Mouse (Mus musculus): ENCODE measurements around the gene Ccdc121.

Gene Ccdc121

DNA sequence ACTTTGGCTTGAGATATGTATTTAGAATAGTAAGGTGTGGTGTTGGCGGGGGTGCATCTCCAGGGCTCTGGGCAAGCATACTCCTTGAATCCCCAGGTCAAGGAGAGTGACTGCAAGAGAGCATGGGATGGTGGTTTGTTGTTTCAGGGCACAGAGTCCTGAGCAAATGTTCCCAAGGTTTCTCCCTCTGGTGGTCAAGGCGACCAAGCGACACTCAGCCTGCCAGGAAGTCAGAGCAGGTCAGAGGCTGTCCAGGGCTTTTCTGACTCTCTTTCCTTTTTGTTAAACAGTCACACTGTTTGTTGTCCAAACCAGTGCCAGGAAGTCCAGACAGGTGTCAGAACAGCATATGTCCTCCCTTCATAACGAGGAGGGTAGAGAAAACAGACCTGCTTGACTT, at the start of gene Ccdc121:
Gene Ccdc121, minus strand, starts transcription at position 145 of the 400 bp plus-strand sequence.
- DNase-seq (ENCODE audit: low spot score in 2 of 2): no peak

DNA sequence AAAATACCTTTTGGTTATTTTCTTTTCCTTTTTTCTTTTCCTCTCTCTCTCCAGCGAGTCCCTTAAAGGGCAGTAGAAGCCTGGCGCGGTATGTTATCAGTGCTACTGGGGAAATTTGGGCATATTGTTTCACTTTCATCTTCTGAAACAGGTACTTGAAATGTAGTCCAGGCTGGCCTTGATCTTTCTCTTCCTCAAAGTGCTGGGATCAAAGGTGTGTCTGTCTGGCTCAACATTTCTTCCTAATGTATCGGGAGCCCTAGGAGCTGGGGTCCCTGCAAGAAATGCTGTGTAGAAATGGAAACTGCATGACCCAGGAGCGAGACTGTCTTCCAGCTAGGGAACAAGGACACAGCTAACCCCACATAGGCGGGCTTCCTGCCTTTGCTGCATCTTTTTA, 49.1 kb upstream of the Ccdc121 start:
- DNase-seq (ENCODE audit: low spot score in 2 of 2): no peak

DNA sequence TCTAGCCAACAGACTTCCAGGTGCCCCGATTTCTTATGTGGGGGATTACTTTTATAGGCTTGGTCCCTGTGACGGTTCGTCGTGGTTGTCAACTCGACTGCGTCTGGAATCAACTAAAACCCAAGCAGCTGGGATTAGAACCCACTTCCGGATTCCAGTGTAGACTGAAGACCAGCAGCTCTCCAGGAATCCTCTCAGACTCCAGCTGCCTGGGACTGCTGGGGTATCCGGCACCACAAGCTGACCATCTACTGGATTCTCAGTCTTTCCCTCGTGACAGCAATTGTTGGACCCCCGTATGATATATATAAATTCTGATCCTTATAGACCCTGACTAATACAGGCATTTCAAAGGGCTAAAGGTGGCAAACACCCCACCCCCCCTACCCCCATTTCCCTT, 48.4 kb upstream of the Ccdc121 start:
- DNase-seq (ENCODE audit: low spot score in 2 of 2): no peak

DNA sequence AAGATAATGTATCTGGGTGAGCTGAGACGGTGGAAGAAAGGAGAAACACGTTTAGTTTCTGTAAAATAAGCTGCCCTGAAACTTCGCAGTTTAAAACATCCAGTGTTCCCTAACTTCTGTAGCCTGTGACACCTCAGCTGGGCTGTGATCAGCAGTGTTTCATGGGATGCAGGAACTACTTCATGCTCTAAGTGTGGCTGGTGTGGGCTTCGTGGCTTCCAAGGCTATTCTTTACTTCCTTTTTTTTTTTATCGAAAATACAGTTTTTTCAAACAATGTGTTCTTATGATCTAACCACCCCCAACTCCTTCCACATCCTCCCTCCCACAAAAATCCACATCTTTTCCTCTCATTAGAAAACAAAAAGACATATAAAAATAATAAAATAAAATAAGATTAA, 44.2 kb upstream of the Ccdc121 start:
- no peak for DNase-seq (ENCODE audit: low spot score in 2 of 2)

DNA sequence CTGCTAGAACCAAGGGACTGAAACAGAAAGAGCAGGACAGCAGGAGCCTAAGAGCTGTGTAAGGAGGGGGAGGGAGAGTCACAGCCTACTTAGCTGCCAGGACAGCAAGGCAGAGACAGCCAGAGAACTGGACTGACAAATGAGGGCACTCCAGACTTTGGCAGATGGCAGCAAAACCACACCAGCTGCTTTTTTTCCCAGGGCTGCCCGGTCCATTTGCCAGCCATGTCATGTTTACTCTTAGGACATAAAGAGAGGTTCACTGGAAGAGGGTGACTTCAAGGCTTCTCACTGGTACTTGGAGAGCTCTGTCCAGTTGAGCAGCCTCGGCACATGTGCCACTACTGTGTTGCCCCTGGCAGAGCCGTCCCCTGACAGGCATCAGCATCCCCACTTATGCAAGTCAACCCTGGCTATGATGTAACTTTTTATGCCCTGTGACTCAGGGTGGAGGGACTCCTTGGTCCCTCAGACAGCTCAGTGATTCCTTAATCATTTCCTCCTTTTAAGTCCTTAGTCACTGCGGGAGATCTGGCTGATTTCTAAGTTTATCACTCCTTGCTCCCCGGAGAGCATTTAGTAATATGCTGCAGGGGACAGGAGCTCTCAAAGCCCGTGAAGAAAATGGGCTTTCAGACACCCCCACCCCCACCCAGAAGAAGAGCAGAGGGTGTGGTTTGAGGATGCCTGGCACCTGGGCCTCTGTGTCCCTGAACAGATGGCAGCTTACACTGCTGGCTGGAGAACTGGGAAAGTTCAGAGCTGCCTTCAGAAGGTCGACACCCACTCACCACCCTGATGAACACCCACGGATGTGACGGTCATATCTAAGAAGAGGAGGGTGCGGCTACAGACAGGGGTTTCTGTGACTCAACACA, 41.5 kb upstream of the Ccdc121 start:
- no peak for DNase-seq (ENCODE audit: low spot score in 2 of 2)

DNA sequence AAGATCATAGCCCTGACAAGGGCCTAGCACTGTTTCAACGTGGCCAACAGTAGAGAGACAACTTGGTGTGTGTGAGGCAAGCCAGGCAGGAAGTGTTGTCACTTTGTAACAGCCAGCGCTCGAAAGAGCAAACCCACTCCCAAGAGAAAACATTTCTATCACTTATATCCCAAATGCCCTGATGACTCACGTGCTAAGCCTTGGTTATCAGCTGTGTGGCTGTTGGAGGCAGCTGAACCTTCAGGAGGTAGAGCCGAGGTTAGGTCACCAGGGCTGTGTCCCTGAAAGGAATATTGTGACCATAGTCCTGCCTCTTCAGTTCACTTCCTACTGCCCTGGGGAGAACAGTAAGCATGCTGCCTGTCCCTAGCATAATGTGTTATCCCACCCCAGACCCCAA, 39.6 kb upstream of the Ccdc121 start:
- no peak for DNase-seq (ENCODE audit: low spot score in 2 of 2)

DNA sequence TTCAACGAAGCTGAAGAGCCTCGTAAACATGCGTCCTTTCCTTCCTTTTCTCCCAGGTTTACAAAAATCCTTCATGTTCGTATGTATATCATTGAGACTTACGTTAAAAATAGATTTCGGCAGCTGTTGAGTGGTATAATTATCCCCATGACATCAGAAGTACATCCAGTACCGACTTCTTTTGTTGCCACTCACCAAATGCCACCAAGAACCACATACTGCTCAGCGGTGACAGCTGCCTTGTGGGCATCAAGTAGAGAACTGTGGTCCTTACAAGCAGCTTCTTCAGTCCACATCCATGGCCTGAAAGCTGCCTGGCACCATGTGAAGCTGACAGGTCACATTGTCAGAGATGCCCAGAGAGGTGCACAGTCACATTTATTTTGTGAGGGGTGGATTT, 38.7 kb upstream of the Ccdc121 start:
- DNase-seq (ENCODE audit: low spot score in 2 of 2): no peak

DNA sequence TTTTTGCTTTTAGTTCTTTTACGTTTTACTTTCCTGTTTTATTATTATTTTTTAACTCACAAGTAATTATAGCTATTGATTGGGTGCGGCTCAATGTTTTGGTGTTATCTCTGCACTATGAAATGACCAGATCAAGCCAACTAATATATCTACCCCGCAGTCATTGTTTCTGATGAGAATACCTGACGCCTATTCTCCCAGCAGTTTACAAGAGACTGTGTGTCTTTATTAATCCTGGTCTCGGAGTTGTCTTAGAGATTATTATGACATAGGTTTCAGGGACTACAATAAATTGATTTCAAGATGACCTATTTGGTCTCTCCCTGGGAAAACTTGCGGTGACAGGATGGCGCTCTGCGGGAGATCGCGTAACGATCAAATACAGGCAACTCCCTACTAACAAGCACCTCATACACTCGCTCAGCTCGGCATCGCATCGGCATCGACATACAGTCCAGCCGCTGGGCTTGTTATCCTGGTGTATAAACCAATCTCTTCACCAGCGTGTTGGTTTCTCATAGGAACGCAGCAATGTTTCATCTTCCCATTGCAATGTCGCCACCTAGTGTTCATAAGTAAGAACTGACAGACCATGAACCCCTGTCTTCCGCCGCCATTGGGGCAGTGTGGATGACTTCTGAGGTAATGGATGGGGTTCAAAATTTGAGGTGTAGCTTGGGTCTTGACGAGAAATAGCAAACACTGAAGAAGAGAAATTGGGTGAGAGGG, 34.0 kb upstream of the Ccdc121 start:
- peak; percentile 47 to 50 for DNase-seq (ENCODE audit: low spot score in 2 of 2)

DNA sequence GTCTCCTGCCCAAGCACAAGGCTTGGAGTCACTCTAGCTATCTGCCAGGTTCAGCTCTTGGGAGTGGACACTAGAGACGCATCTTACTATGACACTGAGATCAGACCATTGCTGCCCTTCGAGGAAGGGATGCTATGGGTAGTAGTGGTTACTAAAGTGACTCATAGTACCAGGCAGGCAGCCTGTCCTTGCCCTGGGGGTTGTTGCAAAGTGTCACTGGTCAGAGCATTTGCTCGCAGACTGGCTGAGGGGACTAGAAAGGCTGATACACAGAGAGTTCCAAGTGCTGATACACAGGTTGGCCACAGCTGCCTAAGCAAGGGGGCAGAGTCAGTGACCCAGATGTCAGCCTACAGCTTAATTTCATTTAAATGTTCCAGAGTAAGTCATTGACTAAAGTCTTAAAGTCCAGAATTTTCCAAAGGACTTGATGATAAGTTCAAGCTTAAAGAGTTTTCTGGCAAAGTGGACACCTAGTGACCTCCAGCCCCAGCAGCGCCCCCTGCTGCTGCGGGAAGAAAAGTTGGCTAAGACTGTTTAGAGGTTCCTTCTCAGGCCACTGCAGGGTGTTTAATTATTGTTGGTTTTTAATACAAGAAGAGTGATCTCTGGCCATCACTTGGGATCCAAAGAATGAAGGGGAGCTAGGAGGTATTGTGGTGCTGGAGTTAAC, 32.6 kb upstream of the Ccdc121 start:
- peak in 1 of 2 experiments; percentile 15 for DNase-seq (ENCODE audit: low spot score in 2 of 2)

DNA sequence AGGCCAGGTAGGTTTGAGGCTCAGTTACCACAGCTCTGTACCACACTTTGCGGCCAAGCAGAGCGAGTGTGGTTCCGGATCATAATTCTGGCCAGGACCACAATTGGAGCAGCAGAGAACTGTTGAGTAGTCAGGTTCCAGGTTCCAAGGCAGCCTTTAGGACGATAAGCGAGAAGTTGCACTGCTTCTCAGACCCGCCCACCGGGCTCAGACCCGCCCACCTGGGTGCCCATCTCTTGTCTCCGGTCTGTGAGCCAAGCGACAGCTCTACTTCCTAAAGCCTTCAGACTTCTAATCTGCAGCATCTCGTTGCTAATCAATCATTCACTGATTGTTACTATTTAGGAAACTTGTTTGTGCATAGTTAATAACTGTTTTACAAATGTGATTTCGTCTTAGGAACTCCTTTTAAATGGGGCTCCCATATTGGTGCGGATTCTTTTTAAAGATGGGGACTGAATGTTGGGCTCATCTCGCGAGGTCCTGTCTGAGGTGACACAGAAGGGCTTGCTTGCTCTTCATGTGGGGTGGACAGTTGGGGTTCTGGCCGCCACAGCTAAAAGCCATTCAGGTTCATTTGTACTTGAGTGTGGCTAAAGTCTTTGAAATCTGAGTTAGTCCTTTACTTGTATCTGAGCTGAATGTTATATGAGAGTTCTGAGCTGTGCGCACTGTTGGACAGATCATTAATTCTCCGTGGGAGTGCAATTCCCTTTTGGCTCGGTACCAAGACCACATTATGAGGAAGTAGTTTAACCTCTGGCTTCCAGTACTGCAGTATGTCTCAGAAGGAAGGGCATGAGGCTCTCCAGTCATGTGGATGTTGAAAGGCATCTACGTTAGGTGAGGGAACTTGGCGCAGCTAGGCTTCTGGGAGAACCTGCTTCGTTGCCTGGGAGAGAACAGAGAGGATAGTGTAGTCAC, 28.9 kb upstream of the Ccdc121 start:
- no peak for DNase-seq (ENCODE audit: low spot score in 2 of 2)

DNA sequence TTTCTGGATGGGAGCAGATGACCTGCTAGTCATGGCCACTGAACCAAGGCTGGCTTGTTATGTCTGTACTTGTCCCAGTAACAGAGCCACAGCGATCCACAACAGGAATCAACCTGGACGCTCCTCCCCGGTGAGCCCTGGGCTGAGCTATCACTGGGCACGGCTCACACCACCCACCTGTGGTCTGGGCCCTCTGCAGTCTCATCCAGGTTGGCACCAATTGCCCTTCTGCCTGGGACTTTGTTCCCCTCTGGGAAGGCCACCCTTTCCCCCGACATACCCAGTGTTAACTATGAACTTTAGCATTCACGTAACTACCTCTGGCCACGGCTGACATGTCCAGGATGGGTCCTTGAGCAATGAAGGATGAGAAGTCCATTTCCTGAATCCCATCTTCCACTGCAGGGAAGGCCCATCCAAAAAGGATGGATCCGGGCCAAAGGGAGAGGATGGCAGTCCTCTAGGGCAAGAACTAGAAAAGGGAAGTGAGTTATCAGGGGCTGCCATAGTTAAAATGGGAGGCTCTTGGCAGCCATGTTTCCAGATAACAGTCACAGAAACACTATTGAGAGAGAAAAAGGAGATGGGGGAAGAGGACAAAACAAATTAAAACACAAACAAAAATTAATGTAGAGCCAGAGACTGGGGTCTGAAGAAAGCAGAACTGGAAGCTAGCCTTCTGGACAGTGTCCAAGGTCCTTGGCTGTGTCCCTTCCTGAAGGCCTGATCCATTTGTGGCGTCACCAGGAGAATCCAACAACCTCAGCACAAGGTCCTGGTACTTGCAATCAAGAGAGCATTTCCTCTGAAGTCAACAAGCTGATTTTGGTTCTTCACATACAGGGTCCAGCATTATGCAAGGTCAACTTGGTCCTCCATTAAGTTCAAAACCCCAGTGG, 26.6 kb upstream of the Ccdc121 start:
- DNase-seq (ENCODE audit: low spot score in 2 of 2): no peak

DNA sequence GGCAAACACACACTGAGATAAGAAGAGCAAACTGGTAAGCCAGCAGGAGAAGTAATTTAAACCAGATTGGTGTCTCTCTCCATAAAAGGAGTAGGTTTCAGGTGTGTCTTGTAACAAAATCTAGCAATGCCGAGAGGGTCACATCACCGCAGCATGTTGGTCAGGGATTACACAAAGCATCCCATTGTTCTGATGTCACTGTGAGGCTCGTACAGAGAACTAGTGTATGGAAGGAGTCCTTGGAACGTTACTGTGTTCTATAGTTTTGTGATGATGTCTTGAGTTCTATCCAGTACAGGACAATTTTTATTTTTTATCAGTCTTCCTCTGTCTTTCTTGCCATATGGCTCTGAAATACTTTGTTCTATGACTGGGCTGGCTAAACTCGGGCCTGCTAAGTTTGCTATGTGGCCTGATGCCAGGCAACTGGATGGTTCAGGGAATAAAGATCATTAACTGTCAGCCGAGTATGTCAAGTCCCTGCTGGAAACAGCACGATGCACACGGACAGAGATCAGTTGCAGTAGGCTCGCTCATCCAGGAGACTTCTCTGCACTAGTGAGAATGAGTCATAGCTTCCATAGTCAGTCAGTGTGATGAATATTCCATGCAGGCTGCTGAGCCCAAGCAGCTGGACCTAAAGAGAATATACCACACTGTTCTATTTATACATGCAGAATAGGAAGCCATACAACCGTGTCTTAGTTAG, 24.1 kb upstream of the Ccdc121 start:
- DNase-seq (ENCODE audit: low spot score in 2 of 2): no peak

DNA sequence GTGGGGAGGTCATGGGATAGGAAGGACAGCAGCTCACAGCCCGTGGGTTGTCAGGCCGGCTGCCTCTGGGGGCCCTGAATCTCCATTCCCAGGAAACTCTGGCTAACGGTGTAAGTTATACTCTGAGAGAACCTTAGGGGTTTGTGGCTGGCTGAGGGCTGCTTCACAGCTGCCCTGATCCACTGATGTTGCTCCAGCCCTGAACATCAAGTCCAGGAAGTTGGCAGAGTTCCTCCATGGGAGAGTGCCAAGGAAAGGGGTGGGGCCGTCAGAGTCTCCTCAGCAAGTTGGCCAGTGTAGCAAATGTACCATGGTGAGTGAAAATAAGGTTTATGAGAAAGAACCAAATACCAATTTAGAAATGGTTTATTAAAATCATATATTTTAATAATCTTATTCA, 18.1 kb upstream of the Ccdc121 start:
- DNase-seq (ENCODE audit: low spot score in 2 of 2): peak; percentile 77 to 88

DNA sequence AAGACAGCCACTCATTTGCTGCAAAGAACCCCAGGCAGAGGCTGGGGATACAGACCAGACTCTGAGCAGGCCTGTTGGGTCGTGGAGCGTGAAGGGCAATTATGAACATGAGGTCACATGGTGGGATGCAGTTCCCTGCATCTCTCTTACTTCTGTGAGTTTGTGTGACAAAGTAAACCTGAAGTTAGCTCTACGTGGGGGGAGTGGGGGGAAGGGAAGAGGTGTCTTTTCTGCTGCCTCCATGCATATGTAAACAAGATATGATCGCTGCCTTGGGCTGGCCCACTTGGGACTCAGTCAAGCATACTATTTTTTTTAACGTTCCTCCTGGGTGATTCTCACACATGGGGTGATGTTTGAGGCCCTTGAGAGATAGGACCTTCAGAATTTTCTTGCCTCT, 14.7 kb upstream of the Ccdc121 start:
- DNase-seq (ENCODE audit: low spot score in 2 of 2): no peak

DNA sequence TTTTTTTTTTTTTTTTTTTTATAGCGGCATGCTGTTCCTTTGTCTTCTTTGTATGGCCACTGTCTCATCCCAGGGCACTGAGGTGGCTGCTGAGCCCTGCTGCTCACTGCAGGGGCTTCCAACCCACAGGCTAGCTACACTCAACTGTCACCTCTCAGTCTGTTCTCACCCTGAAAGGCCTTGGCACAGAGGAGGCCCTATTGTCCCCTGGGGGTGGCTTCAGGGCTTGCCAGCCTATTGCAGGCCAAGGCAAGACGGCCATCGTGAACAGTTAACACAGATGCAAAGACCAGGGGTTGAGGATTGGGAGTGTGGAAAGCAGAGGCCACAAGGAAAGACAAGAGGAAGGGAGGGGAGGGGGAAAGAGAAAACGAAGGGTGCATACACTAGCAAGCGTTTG, 12.6 kb upstream of the Ccdc121 start:
- DNase-seq (ENCODE audit: low spot score in 2 of 2): peak in 1 of 2 experiments; percentile 24

DNA sequence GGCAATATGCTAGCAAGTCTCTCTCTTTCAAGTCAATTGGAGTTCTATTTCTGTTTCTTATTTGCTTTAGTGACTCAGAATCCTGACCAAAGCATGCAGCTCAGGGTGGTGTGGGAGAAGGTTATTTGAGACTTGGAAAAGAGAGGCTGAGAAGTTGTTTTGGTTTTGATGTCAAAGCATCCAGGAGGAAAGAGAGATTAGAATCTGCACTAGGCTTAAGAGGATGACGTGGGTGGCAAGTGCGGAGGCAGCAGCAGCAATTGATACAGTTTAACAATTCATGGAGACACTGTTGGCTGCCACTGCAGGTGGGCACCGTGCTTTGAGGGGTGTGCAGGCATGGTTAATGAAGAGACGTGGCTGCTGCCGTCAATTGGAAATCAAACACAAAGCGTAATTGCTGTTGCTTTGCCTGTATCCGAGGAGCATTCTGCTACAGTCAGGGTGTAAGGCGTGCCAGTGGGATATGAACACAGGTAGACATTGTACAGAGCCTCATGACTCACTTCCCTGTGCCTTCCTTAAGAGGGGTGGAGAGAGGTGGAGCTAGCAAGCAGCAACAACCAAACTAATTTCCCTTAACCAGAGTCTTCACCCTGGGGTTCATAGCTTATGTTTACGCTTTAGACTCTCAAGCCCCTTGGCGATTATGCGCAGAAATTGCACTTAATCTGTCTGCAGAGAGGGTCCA, 10.3 kb upstream of the Ccdc121 start:
- no peak for DNase-seq (ENCODE audit: low spot score in 2 of 2)

DNA sequence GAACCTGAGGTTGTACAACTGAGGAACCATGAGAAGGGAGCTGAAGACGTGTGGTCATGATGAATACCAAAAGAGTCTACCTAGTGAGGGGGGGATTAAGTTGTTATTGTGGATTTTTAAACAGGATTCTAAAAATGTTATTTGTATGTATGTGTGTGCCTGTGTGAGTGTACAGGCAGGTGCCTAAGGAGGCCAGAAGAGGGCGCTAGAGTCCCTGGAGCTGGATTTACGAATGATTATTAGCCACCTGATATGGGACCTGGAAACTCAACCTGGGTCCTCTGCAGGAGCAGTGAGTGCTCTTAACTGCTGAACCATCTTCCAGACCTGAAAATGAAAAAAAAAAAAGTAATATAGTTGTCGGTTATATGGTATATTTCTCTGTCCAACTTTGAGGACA, 7.9 kb upstream of the Ccdc121 start:
- no peak for DNase-seq (ENCODE audit: low spot score in 2 of 2)

DNA sequence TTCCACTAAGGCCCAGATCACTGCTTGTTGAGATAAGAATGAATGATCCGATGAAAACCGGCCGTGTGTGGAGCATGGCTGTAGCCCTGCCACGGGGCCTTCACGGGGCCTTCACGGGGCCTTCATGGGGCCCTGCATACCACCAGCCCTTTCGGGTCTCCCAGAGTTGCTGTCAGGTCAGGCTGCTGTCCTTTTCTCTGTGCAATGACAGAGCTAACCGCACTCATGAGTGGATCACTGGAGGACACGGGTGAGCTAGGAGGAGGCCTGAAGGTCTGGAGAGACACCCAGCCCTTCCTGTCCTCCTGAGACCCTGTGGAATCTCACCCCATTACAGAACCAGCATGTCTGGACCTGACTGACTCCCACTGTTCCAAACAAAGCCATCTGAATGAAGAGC, 6.8 kb upstream of the Ccdc121 start:
- DNase-seq (ENCODE audit: low spot score in 2 of 2): no peak

DNA sequence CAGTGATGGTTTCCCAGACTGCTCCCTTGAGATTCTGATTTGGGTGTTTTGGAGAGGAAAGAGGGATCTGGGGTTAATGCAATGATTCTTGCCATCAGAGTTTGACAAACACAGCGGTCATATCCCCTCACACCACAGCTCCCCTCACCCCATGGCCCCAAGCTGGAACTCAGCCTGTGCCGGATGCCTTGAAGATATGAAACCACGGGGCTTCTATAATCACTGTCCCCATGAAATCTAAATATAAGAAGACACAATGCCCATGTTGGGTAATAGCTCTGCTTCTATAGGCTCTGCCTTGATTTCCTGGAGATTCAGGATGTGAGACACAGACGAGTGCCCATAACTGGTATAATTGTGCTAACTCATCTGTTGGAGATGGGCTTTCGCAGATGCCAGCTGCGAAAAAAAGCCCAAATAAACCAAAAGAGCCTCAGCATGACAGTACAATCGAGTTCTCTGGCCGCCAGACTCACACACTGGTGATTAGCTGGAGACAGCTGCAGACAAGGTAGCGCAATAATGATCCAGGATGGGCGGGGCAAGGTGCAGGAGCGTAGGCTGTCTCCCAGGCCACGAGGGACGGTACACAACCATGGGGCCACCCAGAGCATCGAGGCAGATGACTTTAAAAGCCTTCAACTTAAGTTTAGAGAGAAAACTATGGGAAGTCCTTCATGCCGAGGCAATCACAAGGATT, 1.3 kb upstream of the Ccdc121 start:
- no peak for DNase-seq (ENCODE audit: low spot score in 2 of 2)
